Mouse (Mus musculus) lung, postnatal 0 days (tissue): ENCODE data around the gene Ttc33.

Experiments used
- CTCF ChIP-seq: IDR thresholded peaks from 2 replicates; pipeline ENCODE4 v1.5.1; 2016; ENCODE audit warnings: antibody characterized with exemption, mild to moderate bottlenecking
- EP300 ChIP-seq: IDR thresholded peaks from 2 replicates; pipeline ENCODE4 v1.6.1; 2016; ENCODE audit warnings: antibody characterized with exemption, mild to moderate bottlenecking, control low read depth

- TF ChIP-seq CTCF = no peak
- no peak for TF ChIP-seq EP300
Observed at GRCm38 (mm10) chr15:5209116-5209515, 23.8 kb downstream of the Ttc33 start.
